Mouse (Mus musculus): Measurements from ENCODE around the gene Dclk3. TPM values are rescaled to one million over a fixed set of nuclear protein-coding genes. Genes with fewer than 3 reads are reported as not detected.

The Dclk3 gene
- total and polyA plus RNA-seq, 2 experiments, result 4.3 to 10.5 TPM

GRCm38 (mm10) chr9:111465666-111466065, 26.8 kb downstream of the Dclk3 start:
- Histone ChIP-seq H3K4me3 (ENCODE audit: insufficient read depth, low read depth, low read length) (no peak overlapping the region), H3K4me1 (ENCODE audit: control insufficient read depth, insufficient read depth, low read length) (peaks cover 11% of the 10 kb centered on the region), H3K27ac (replicated peaks; ENCODE audit: insufficient read depth, low read depth, low read length) (no peak overlapping the region), H3K27me3 (ENCODE audit: control insufficient read depth, insufficient read depth, low read length) (no peaks in the 10 kb centered on the region), H3K9ac (ENCODE audit: low read depth, low read length) (no peak overlapping the region), H3K36me3 (ENCODE audit: control insufficient read depth, insufficient read depth, low read length) (peaks cover 3% of the 10 kb centered on the region; the same call in 1 of the 2 replicates), H3K79me2 (ENCODE audit: control insufficient read depth, insufficient read depth, low read length) (peaks cover 18% of the 10 kb centered on the region; the same call in 1 of the 2 replicates)
- 95% methylated on average over 6 of the region's 6 CpGs for WGBS
- no peak for DNase-seq (ENCODE audit: extremely low read depth, low read depth, low spot score)
- TF ChIP-seq POLR2A (IDR thresholded peaks at IDR 0.05; ENCODE audit: extremely low read depth, insufficient read depth, low read length) (no peak), CTCF (IDR thresholded peaks at IDR 0.05; ENCODE audit: low read depth, low read length) (no peak)

- no peak for TF ChIP-seq CTCF (IDR thresholded peaks at IDR 0.05; ENCODE audit: low read depth, low read length)
- no peak for TF ChIP-seq POLR2A (IDR thresholded peaks at IDR 0.05; ENCODE audit: extremely low read depth, insufficient read depth, low read length)
- Histone ChIP-seq H3K27ac (replicated peaks; ENCODE audit: insufficient read depth, low read depth, low read length) (peak overlapping the region; percentile 77), H3K27me3 (ENCODE audit: control insufficient read depth, insufficient read depth, low read length) (no peaks in the 10 kb centered on the region), H3K4me1 (ENCODE audit: control insufficient read depth, insufficient read depth, low read length) (peaks cover 13% of the 10 kb centered on the region), H3K9ac (ENCODE audit: low read depth, low read length) (peak overlapping the region; percentile 22), H3K4me3 (ENCODE audit: insufficient read depth, low read depth, low read length) (no peak overlapping the region), H3K79me2 (ENCODE audit: control insufficient read depth, insufficient read depth, low read length) (peaks cover 6% of the 10 kb centered on the region; the same call in 1 of the 2 replicates), H3K36me3 (ENCODE audit: control insufficient read depth, insufficient read depth, low read length) (no peaks in the 10 kb centered on the region)
- WGBS, result 20% methylated on average over 21 of the region's 21 CpGs
- DNase-seq (ENCODE audit: extremely low read depth, low read depth, low spot score), result peak; percentile 98
These were observed 35.0 kb downstream of the Dclk3 start for GRCm38 (mm10) chr9:111473686-111474457.

GRCm38 (mm10) chr9:111474458-111474745, 35.5 kb downstream of the Dclk3 start:
- no peak for DNase-seq (ENCODE audit: extremely low read depth, low read depth, low spot score)
- no peak for TF ChIP-seq POLR2A (IDR thresholded peaks at IDR 0.05; ENCODE audit: extremely low read depth, insufficient read depth, low read length)
- TF ChIP-seq CTCF (IDR thresholded peaks at IDR 0.05; ENCODE audit: low read depth, low read length), result no peak
- H3K4me1 ChIP-seq (ENCODE audit: control insufficient read depth, insufficient read depth, low read length), result peaks cover 13% of the 10 kb centered on the region
- H3K9ac ChIP-seq (ENCODE audit: low read depth, low read length), result peak overlapping the region; percentile 17; the same call in 1 of the 2 replicates
- no peaks in the 10 kb centered on the region for H3K36me3 ChIP-seq (ENCODE audit: control insufficient read depth, insufficient read depth, low read length)
- H3K27ac ChIP-seq (replicated peaks; ENCODE audit: insufficient read depth, low read depth, low read length), result peak overlapping the region; percentile 77
- 62% methylated on average over 3 of the region's 3 CpGs for WGBS
- H3K79me2 ChIP-seq (ENCODE audit: control insufficient read depth, insufficient read depth, low read length), result peaks cover 6% of the 10 kb centered on the region; the same call in 1 of the 2 replicates
- H3K4me3 ChIP-seq (ENCODE audit: insufficient read depth, low read depth, low read length), result no peak overlapping the region
- H3K27me3 ChIP-seq (ENCODE audit: control insufficient read depth, insufficient read depth, low read length), result no peaks in the 10 kb centered on the region

GRCm38 (mm10) chr9:111475281-111475680, 36.4 kb downstream of the Dclk3 start:
- no peak overlapping the region for H3K9ac ChIP-seq (ENCODE audit: low read depth, low read length)
- no peak overlapping the region for H3K4me3 ChIP-seq (ENCODE audit: insufficient read depth, low read depth, low read length)
- H3K27ac ChIP-seq (replicated peaks; ENCODE audit: insufficient read depth, low read depth, low read length), result no peak overlapping the region
- H3K4me1 ChIP-seq (ENCODE audit: control insufficient read depth, insufficient read depth, low read length), result peaks cover 13% of the 10 kb centered on the region
- WGBS, result 49% methylated on average over 3 of the region's 3 CpGs
- no peak for DNase-seq (ENCODE audit: extremely low read depth, low read depth, low spot score)
- H3K36me3 ChIP-seq (ENCODE audit: control insufficient read depth, insufficient read depth, low read length), result no peaks in the 10 kb centered on the region
- peaks cover 6% of the 10 kb centered on the region; the same call in 1 of the 2 replicates for H3K79me2 ChIP-seq (ENCODE audit: control insufficient read depth, insufficient read depth, low read length)
- no peaks in the 10 kb centered on the region for H3K27me3 ChIP-seq (ENCODE audit: control insufficient read depth, insufficient read depth, low read length)
- no peak for TF ChIP-seq POLR2A (IDR thresholded peaks at IDR 0.05; ENCODE audit: extremely low read depth, insufficient read depth, low read length)
- no peak for TF ChIP-seq CTCF (IDR thresholded peaks at IDR 0.05; ENCODE audit: low read depth, low read length)

- no peak for TF ChIP-seq POLR2A (IDR thresholded peaks at IDR 0.05; ENCODE audit: extremely low read depth, insufficient read depth, low read length)
- no peak for TF ChIP-seq CTCF (IDR thresholded peaks at IDR 0.05; ENCODE audit: low read depth, low read length)
These were observed 37.1 kb downstream of the Dclk3 start for GRCm38 (mm10) chr9:111475973-111476372.

GRCm38 (mm10) chr9:111476479-111477016, 37.7 kb downstream of the Dclk3 start:
- peaks cover 13% of the 10 kb centered on the region for H3K4me1 ChIP-seq (ENCODE audit: control insufficient read depth, insufficient read depth, low read length)
- no peak overlapping the region for H3K4me3 ChIP-seq (ENCODE audit: insufficient read depth, low read depth, low read length)
- no peaks in the 10 kb centered on the region for H3K27me3 ChIP-seq (ENCODE audit: control insufficient read depth, insufficient read depth, low read length)
- no peaks in the 10 kb centered on the region for H3K36me3 ChIP-seq (ENCODE audit: control insufficient read depth, insufficient read depth, low read length)
- no peak overlapping the region for H3K27ac ChIP-seq (replicated peaks; ENCODE audit: insufficient read depth, low read depth, low read length)
- TF ChIP-seq CTCF (IDR thresholded peaks at IDR 0.05; ENCODE audit: low read depth, low read length), result no peak
- TF ChIP-seq POLR2A (IDR thresholded peaks at IDR 0.05; ENCODE audit: extremely low read depth, insufficient read depth, low read length), result no peak
- peaks cover 6% of the 10 kb centered on the region; the same call in 1 of the 2 replicates for H3K79me2 ChIP-seq (ENCODE audit: control insufficient read depth, insufficient read depth, low read length)
- H3K9ac ChIP-seq (ENCODE audit: low read depth, low read length), result no peak overlapping the region
- WGBS, result 91% methylated on average over 6 of the region's 6 CpGs
- no peak for DNase-seq (ENCODE audit: extremely low read depth, low read depth, low spot score)

More at GRCm38 (mm10) chr9:111475973-111476372, 37.1 kb downstream of the Dclk3 start:
- Histone ChIP-seq H3K27me3 (ENCODE audit: control insufficient read depth, insufficient read depth, low read length) (no peaks in the 10 kb centered on the region), H3K79me2 (ENCODE audit: control insufficient read depth, insufficient read depth, low read length) (peaks cover 6% of the 10 kb centered on the region; the same call in 1 of the 2 replicates), H3K27ac (replicated peaks; ENCODE audit: insufficient read depth, low read depth, low read length) (no peak overlapping the region), H3K9ac (ENCODE audit: low read depth, low read length) (no peak overlapping the region), H3K4me3 (ENCODE audit: insufficient read depth, low read depth, low read length) (no peak overlapping the region), H3K4me1 (ENCODE audit: control insufficient read depth, insufficient read depth, low read length) (peaks cover 13% of the 10 kb centered on the region), H3K36me3 (ENCODE audit: control insufficient read depth, insufficient read depth, low read length) (no peaks in the 10 kb centered on the region)
- DNase-seq (ENCODE audit: extremely low read depth, low read depth, low spot score), result no peak
- WGBS, result 93% methylated on average over 4 of the region's 4 CpGs

Measured in liver, adult 2 months (tissue).